Mouse (Mus musculus): ENCODE measurements around the gene Ppp1r21. TPM values are rescaled to one million over a fixed set of nuclear protein-coding genes. Genes with fewer than 3 reads are reported as not detected.

The Ppp1r21 gene
- polyA plus RNA-seq (2015; fragmentation: Nextera tagmentation; extraction: Ambion mirVana): 10.4 and 11.1 TPM in 2 replicates

DNA sequence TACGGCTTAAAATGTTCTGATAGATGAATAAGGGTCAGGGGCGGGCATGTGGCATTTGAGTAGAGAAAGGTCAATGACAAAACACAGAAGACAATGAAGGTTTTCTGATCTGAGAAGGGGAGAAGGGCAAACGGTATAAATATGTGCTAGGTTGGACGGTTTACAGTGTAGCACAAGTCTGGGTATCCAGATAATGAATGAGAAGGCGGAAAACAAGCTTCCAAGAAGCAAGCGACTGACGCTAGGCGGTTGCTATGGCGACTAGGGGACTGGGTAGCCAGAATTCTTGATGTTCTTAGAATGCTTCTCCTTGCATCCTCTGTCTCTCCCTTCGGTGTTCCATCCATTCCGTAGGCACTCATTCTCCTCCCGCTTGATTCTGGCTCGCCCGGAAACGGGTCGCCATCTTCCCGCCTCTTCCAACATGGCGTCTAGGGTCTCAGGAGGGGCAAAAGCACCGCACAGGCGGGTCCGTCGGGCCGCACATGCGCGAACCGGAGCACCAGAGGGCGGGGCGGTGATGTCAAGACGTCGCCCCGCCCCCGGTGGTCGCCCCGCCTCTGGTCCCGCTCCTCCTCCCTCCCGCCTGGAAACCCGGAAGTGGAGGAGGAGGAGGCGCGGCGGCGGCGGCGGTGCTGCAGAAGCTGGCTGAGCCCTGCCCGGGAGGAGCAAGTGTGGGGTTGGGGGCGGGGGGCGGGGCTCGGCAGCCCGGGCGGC lies at the start of gene Ppp1r21:
Gene Ppp1r21, plus strand, starts transcription at position 600 of the 717 bp plus-strand sequence.
- H3K27ac ChIP-seq (replicated peaks): peak within 1 kb of the TSS; percentile 76
- DNase-seq (ENCODE audit: low spot score) (peak; percentile 99), ATAC-seq (ENCODE audit: low FRiP score, low TSS enrichment) (peak; percentile 98)
- H3K4me2 ChIP-seq (replicated peaks; ENCODE audit: low read depth): peak within 1 kb of the TSS; percentile 79
- no peaks in the 10 kb centered on the region for H3K27me3 ChIP-seq (ENCODE audit: control insufficient read depth, insufficient read depth, low read length)
- no peaks in the 10 kb centered on the region for H3K4me1 ChIP-seq (replicated peaks; ENCODE audit: control insufficient read depth, insufficient read depth)
- no peaks in the 10 kb centered on the region for H3K9me3 ChIP-seq (ENCODE audit: control insufficient read depth, low read length)
- H3K9ac ChIP-seq (ENCODE audit: low read length): peak within 1 kb of the TSS; percentile 74
- H3K4me3 ChIP-seq (ENCODE audit: low read depth, low read length): peak within 1 kb of the TSS; percentile 79
- H3K36me3 ChIP-seq (ENCODE audit: control insufficient read depth, insufficient read depth, low read length): no peaks in the 10 kb centered on the region
- TF ChIP-seq CTCF (IDR thresholded peaks at IDR 0.05; ENCODE audit: low read depth) (peak; percentile 29; the same call in 1 of the 2 replicates), EP300 (optimal IDR thresholded peaks at IDR 0.05) (no peak)
- 5% methylated on average over 47 of the region's 49 CpGs for WGBS

DNA sequence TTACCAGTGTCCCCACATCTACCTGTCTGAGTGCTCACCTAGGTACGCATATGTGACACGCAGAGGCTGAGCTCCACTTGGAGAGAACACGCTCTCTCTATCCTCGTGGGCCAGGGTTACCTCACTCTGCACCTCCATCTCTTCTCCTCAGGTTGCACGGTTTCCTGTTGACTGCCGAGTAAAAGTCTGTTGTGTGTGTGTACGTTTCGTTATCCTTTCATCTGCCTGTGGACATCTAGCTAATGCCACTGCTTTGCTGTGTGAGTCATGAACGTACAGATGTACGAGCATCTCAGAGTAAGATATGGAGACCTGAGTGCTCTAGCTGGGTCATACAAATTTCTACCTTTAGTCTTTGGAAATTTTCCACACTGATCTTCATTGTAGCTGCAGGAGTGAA lies 49.5 kb upstream of the Ppp1r21 start:
- H3K9ac ChIP-seq (ENCODE audit: low read length): no peak overlapping the region
- ATAC-seq (ENCODE audit: low FRiP score, low TSS enrichment) (no peak), DNase-seq (ENCODE audit: low spot score) (no peak)
- no peaks in the 10 kb centered on the region for H3K27me3 ChIP-seq (ENCODE audit: control insufficient read depth, insufficient read depth, low read length)
- no peak overlapping the region for H3K4me3 ChIP-seq (ENCODE audit: low read depth, low read length)
- no peak overlapping the region for H3K4me2 ChIP-seq (replicated peaks; ENCODE audit: low read depth)
- H3K27ac ChIP-seq (replicated peaks): no peak overlapping the region
- WGBS: 87% methylated on average over 10 of the region's 10 CpGs
- no peaks in the 10 kb centered on the region; the same call in 1 of the 2 replicates for H3K36me3 ChIP-seq (ENCODE audit: control insufficient read depth, insufficient read depth, low read length)
- no peaks in the 10 kb centered on the region for H3K4me1 ChIP-seq (replicated peaks; ENCODE audit: control insufficient read depth, insufficient read depth)
- TF ChIP-seq CTCF (IDR thresholded peaks at IDR 0.05; ENCODE audit: low read depth) (no peak), EP300 (optimal IDR thresholded peaks at IDR 0.05) (no peak)
- no peaks in the 10 kb centered on the region for H3K9me3 ChIP-seq (ENCODE audit: control insufficient read depth, low read length)

DNA sequence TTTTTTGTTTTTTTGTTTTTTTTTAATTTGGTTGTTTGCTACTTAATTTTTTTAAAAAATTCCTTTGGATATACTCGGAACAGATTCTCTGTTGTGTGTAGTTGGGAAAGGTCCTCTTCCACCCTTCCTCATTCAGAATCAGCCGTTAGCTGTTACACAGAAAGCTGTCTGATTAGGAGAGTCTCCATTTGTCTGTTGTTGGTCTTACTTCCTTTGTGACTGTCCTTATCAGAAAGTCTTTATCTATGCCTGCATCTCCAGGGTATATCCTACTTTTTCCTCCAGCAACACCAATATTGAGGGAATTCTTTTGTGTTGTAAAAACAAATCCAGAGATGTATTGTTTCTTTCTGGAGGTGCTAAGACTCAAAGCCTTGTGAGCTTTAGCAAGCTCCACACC lies 48.9 kb upstream of the Ppp1r21 start:
- no peak for ATAC-seq (ENCODE audit: low FRiP score, low TSS enrichment)
- Histone ChIP-seq H3K9me3 (ENCODE audit: control insufficient read depth, low read length) (no peaks in the 10 kb centered on the region), H3K27me3 (ENCODE audit: control insufficient read depth, insufficient read depth, low read length) (no peaks in the 10 kb centered on the region), H3K4me2 (replicated peaks; ENCODE audit: low read depth) (no peak overlapping the region), H3K4me3 (ENCODE audit: low read depth, low read length) (no peak overlapping the region), H3K9ac (ENCODE audit: low read length) (no peak overlapping the region), H3K36me3 (ENCODE audit: control insufficient read depth, insufficient read depth, low read length) (no peaks in the 10 kb centered on the region; the same call in 1 of the 2 replicates), H3K27ac (replicated peaks) (no peak overlapping the region), H3K4me1 (replicated peaks; ENCODE audit: control insufficient read depth, insufficient read depth) (no peaks in the 10 kb centered on the region)
- TF ChIP-seq CTCF (IDR thresholded peaks at IDR 0.05; ENCODE audit: low read depth) (no peak), EP300 (optimal IDR thresholded peaks at IDR 0.05) (no peak)
- DNase-seq (ENCODE audit: low spot score): no peak
- 86% methylated on average over 2 of the region's 2 CpGs for WGBS

DNA sequence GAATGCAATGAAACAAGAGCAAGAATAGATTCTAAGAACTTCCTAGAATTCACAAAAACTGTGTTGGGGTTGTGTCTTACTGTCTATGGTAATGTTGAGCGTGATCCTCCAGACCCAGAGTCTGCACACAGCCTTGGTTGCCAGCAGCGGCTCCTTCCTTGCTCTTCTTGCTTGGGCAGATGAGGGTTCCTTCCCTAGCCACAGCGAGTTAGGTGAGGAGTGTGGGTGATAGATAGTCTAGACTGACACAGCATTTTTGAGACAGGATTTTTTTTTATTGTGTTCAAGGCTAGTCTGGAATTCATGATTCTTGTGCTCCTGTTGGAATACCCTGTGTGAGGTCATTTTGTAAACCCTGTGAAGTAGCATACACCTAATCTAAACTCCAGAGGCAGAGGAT lies 48.3 kb upstream of the Ppp1r21 start:
- no peaks in the 10 kb centered on the region; the same call in 1 of the 2 replicates for H3K36me3 ChIP-seq (ENCODE audit: control insufficient read depth, insufficient read depth, low read length)
- no peak overlapping the region for H3K4me3 ChIP-seq (ENCODE audit: low read depth, low read length)
- ATAC-seq (ENCODE audit: low FRiP score, low TSS enrichment) (no peak), DNase-seq (ENCODE audit: low spot score) (no peak)
- 92% methylated on average over 3 of the region's 3 CpGs for WGBS
- H3K27ac ChIP-seq (replicated peaks): no peak overlapping the region
- H3K4me2 ChIP-seq (replicated peaks; ENCODE audit: low read depth): no peak overlapping the region
- TF ChIP-seq CTCF (IDR thresholded peaks at IDR 0.05; ENCODE audit: low read depth) (no peak), EP300 (optimal IDR thresholded peaks at IDR 0.05) (no peak)
- no peaks in the 10 kb centered on the region for H3K27me3 ChIP-seq (ENCODE audit: control insufficient read depth, insufficient read depth, low read length)
- no peaks in the 10 kb centered on the region for H3K4me1 ChIP-seq (replicated peaks; ENCODE audit: control insufficient read depth, insufficient read depth)
- no peak overlapping the region for H3K9ac ChIP-seq (ENCODE audit: low read length)
- H3K9me3 ChIP-seq (ENCODE audit: control insufficient read depth, low read length): no peaks in the 10 kb centered on the region

DNA sequence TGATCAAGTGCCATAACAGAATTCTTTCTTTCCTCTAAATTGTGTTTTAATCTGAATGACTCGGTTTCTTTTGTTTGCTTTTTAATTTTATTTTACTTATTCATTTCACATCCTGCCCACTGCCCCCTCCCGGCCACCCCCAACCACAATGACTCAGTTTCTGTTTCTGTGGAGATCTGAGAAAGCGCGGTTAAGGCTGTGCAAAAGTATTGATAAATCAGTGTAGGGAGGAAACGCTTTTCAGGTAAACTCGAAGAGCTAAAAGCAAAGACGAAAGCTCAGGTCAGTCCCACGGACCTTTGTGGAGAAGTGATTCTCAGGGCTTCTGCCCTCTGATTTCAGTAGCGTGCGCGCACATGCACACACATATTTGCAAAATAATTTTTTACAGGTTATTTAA lies 45.4 kb upstream of the Ppp1r21 start:
- WGBS: 83% methylated on average over 11 of the region's 11 CpGs

DNA sequence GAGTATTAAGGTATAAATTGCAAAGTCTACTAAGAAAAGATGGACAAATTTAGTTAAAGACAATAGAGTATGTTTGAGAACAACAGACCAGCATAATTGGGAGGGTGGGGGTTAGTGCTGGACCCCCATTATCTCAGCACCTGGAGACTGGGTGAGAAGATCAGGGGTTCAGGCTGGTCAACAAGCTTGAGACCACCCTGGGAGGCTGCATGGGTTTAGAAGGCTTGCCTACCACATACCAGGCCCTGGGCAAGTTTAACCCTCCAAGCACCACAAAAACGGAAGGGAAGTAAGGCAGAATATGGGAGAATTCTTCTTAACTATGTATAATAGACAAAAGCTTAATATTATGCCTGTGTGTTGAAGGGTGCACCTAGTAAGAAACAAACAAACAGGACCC lies 45.0 kb upstream of the Ppp1r21 start:
- H3K9ac ChIP-seq (ENCODE audit: low read length): no peak overlapping the region
- WGBS: 88% methylated on average over 1 of the region's 1 CpGs

More for the DNA sequence above, 45.4 kb upstream of the Ppp1r21 start:
- Histone ChIP-seq H3K36me3 (ENCODE audit: control insufficient read depth, insufficient read depth, low read length) (no peaks in the 10 kb centered on the region; the same call in 1 of the 2 replicates), H3K4me3 (ENCODE audit: low read depth, low read length) (no peak overlapping the region), H3K27me3 (ENCODE audit: control insufficient read depth, insufficient read depth, low read length) (no peaks in the 10 kb centered on the region), H3K27ac (replicated peaks) (no peak overlapping the region), H3K4me1 (replicated peaks; ENCODE audit: control insufficient read depth, insufficient read depth) (no peaks in the 10 kb centered on the region), H3K9ac (ENCODE audit: low read length) (no peak overlapping the region), H3K4me2 (replicated peaks; ENCODE audit: low read depth) (no peak overlapping the region), H3K9me3 (ENCODE audit: control insufficient read depth, low read length) (no peaks in the 10 kb centered on the region)
- TF ChIP-seq CTCF (IDR thresholded peaks at IDR 0.05; ENCODE audit: low read depth) (no peak), EP300 (optimal IDR thresholded peaks at IDR 0.05) (no peak)
- no peak for ATAC-seq (ENCODE audit: low FRiP score, low TSS enrichment)
- no peak for DNase-seq (ENCODE audit: low spot score)

More for the DNA sequence above, 45.0 kb upstream of the Ppp1r21 start:
- DNase-seq (ENCODE audit: low spot score) (no peak), ATAC-seq (ENCODE audit: low FRiP score, low TSS enrichment) (no peak)
- no peak overlapping the region for H3K4me3 ChIP-seq (ENCODE audit: low read depth, low read length)
- H3K4me1 ChIP-seq (replicated peaks; ENCODE audit: control insufficient read depth, insufficient read depth): no peaks in the 10 kb centered on the region
- H3K9me3 ChIP-seq (ENCODE audit: control insufficient read depth, low read length): no peaks in the 10 kb centered on the region
- no peaks in the 10 kb centered on the region; the same call in 1 of the 2 replicates for H3K36me3 ChIP-seq (ENCODE audit: control insufficient read depth, insufficient read depth, low read length)
- no peak overlapping the region for H3K4me2 ChIP-seq (replicated peaks; ENCODE audit: low read depth)
- TF ChIP-seq EP300 (optimal IDR thresholded peaks at IDR 0.05): no peak
- no peak for TF ChIP-seq CTCF (IDR thresholded peaks at IDR 0.05; ENCODE audit: low read depth)
- no peaks in the 10 kb centered on the region for H3K27me3 ChIP-seq (ENCODE audit: control insufficient read depth, insufficient read depth, low read length)
- H3K27ac ChIP-seq (replicated peaks): no peak overlapping the region
